Mouse (Mus musculus): ENCODE data around the gene Nup133.

DNA sequence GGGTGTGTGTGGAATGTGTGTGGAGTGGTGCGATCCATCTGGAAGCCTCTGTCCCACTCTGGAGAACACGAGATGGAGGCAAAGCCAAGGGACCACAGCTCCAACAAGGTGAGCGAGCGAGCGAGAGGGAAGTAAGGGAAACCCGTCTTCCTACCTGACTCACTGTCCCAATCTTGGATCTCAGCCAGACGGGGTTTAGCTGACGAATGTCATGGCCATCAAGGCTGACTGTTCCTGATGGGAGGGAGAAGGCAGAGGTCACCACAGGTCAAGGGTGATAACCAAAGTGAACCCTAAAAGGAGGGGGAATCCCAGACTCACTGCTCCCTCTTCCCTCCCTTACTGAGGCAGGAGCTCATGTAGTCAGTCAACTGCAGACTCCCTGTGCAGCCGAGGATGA lies 11.0 kb upstream of the Nup133 start:
- TF ChIP-seq CTCF (IDR thresholded peaks at IDR 0.05; ENCODE audit: low read depth, low read length) (no peak), POLR2A (IDR thresholded peaks at IDR 0.05; ENCODE audit: extremely low read depth, insufficient read depth, low read length) (no peak)

Data from liver, adult 2 months (tissue).